Mouse (Mus musculus) splenic B cell, adult 2 months (primary cell): ENCODE results near the gene Urgcp.

Experiments used
- DNase-seq: peaks from one replicate; pipeline ENCODE4 v3.0.0-alpha.2; 2011; ENCODE audit warnings: low read depth, low spot score
- H3K27me3 ChIP-seq: 2 replicates; pipeline ENCODE4 v1.6.1; 2012; ENCODE audit warnings: mild to moderate bottlenecking, low read length, moderate library complexity, mixed read lengths; ENCODE audit not compliant: control insufficient read depth, poor library complexity, insufficient read depth, severe bottlenecking
- H3K36me3 ChIP-seq: 2 replicates; pipeline ENCODE4 v1.6.1; 2012; ENCODE audit warnings: mild to moderate bottlenecking, low read length, moderate library complexity, mixed read lengths; ENCODE audit not compliant: control insufficient read depth, poor library complexity, insufficient read depth, severe bottlenecking

The Urgcp gene

DNA sequence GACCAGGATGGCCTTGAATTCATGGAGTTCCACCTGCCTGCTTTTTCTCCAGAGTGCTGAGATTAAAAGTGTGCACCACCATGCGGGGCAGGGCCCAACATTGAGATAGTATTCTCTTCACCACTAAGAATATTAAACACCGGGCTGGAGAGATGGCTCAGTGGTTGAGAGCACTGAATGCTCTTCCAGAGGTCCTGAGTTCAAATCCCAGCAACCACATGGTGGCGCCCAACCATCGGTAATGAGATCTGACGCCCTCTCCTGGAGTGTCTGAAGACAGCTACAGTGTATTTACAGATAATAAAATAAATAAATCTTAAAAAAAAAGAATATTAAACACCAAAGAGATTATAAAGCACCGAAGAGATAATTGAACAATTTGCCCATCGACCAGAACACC, 20.1 kb downstream of the Urgcp start:
- Histone ChIP-seq H3K27me3 (no peaks in the 10 kb centered on the region), H3K36me3 (0 out of 2 replicates have a peak, but pooled peaks cover 1% of the 10 kb centered on the region)
- peak; percentile 60 for DNase-seq

GRCm38 (mm10) chr11:5740965-5741627, 21.1 kb downstream of the Urgcp start:
- no peaks in the 10 kb centered on the region for H3K27me3 ChIP-seq
- 0 out of 2 replicates have a peak, but pooled peaks cover 1% of the 10 kb centered on the region for H3K36me3 ChIP-seq
- peak; percentile 76 for DNase-seq

GRCm38 (mm10) chr11:5740599-5740964, 21.6 kb downstream of the Urgcp start:
- no peaks in the 10 kb centered on the region for H3K27me3 ChIP-seq
- DNase-seq = peak; percentile 40

GRCm38 (mm10) chr11:5739846-5740245, 22.3 kb downstream of the Urgcp start:
- DNase-seq = no peak
- Histone ChIP-seq H3K27me3 (no peaks in the 10 kb centered on the region), H3K36me3 (0 out of 2 replicates have a peak, but pooled peaks cover 1% of the 10 kb centered on the region)

More at GRCm38 (mm10) chr11:5740599-5740964, 21.6 kb downstream of the Urgcp start:
- H3K36me3 ChIP-seq = 0 out of 2 replicates have a peak, but pooled peaks cover 1% of the 10 kb centered on the region

DNA sequence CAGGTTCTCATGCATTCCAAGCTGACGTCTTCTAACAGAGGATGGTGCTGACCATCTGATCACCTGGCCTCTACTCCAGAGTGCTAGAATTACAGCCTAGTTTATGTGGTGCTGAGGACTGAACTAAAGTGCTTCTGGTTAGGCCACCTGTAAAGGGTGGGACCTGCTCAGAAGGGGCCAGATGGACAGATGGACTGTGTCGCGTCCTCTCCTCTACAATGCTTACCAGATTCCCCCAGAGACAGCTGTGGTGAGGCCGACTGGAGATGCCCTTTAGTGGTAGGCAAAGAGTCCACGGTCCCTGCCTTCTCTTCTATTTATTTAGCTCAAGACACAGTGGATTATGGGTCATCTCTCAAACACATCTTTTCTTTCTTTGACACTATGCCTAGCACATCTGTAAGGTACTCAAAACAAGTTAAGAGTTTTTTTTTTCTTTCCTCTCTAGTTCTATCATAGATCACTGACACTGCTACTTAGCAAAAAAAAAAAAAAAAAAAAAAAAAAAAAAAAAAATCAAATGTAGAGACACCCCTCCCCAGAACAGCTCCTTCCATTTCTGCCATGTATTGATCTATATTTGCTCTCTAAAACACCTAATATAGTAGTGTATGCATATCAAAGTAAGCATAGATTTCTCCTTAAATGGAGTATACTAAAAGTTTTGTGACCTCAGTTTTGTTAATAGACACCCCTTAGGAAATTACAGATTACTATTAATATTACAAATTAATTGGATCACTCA, 23.1 kb downstream of the Urgcp start:
- Histone ChIP-seq H3K27me3 (no peaks in the 10 kb centered on the region), H3K36me3 (0 out of 2 replicates have a peak, but pooled peaks cover 1% of the 10 kb centered on the region)
- no peak for DNase-seq

DNA sequence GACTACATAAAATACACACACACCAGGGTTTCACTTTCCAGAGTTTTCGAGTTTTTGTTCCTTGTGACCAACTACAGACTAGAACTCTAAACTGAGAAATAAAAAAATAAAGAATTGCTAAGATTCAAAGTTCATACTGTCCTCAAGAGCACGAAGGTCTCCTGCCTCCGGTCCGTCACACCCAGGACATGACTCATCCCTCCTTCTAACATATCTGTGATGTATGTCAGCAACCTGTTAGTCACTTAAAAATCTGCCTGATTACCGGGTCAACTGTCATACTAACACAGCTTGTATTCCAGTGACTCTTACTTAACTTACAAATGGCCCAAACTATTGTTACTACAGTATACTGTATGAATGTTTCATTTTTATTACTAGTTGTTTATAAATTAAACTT, 25.0 kb downstream of the Urgcp start:
- DNase-seq = no peak

GRCm38 (mm10) chr11:5734323-5734722, 27.9 kb downstream of the Urgcp start:
- Histone ChIP-seq H3K27me3 (no peaks in the 10 kb centered on the region), H3K36me3 (0 out of 2 replicates have a peak, but pooled peaks cover 1% of the 10 kb centered on the region)
- DNase-seq = no peak

More for the DNA sequence above, 25.0 kb downstream of the Urgcp start:
- Histone ChIP-seq H3K36me3 (0 out of 2 replicates have a peak, but pooled peaks cover 1% of the 10 kb centered on the region), H3K27me3 (no peaks in the 10 kb centered on the region)

- DNase-seq = no peak
- Histone ChIP-seq H3K36me3 (no peaks in the 10 kb centered on the region), H3K27me3 (no peaks in the 10 kb centered on the region)
These were observed 29.8 kb downstream of the Urgcp start for GRCm38 (mm10) chr11:5732401-5732800.

GRCm38 (mm10) chr11:5729582-5729981, 32.6 kb downstream of the Urgcp start:
- no peak for DNase-seq

GRCm38 (mm10) chr11:5718611-5719354, 43.4 kb downstream of the Urgcp start:
- no peaks in the 10 kb centered on the region; the same call in 1 of the 2 replicates for H3K36me3 ChIP-seq
- DNase-seq = no peak
- no peaks in the 10 kb centered on the region for H3K27me3 ChIP-seq

More at GRCm38 (mm10) chr11:5729582-5729981, 32.6 kb downstream of the Urgcp start:
- H3K27me3 ChIP-seq = no peaks in the 10 kb centered on the region
- no peaks in the 10 kb centered on the region for H3K36me3 ChIP-seq

- Histone ChIP-seq H3K27me3 (no peaks in the 10 kb centered on the region), H3K36me3 (no peaks in the 10 kb centered on the region; the same call in 1 of the 2 replicates)
These were observed 45.1 kb downstream of the Urgcp start for GRCm38 (mm10) chr11:5716938-5717705.

DNA sequence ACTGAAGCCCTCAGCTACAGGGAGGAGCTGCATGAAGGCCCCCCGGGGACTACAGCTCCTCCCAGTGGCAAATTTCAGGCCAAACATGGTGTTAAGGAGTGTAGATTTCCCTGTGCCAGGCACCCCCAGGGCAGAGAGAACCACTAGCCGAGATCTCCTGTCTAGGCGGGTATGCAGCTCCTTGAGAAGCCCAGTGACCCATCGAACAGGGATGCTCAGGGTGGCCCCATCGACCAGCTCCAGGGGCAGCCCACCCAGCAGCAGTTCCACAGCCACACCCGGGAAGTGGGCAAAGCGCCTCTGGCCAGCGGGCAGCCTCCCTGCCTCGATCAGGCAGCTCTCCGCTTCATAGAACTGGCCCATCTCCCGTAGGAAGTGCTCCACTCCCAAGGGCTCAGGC, 45.9 kb downstream of the Urgcp start:
- no peaks in the 10 kb centered on the region; the same call in 1 of the 2 replicates for H3K36me3 ChIP-seq

More at GRCm38 (mm10) chr11:5716938-5717705, 45.1 kb downstream of the Urgcp start:
- no peak for DNase-seq

DNA sequence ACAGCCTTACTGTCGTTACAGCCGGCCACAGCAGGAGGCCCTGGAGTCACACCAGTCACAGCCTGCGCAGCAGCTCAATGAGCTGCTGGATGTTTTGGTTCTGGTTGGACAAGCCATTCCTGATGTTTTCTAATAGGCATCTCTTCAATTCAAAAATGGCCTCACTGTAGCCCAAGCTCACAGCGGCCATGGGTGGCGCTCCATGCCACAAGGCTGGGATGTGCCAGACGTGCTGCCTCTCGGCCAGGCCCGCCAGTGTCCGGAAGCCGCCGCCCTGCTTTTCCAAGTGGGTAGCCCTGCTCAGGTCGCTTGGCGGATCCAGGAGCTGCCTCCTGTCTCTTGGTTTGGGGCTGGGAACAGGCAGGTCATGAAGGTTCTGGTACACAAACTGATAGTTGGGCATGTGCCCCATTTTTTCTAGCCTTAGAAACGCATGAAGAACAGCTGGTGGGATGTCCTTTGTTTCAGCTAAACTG, 46.5 kb downstream of the Urgcp start, which contains the start of gene Mrps24:
Gene Mrps24 (minus strand): TSS at position 51 of the 476 bp plus-strand sequence.
- Histone ChIP-seq H3K36me3 (no peaks in the 10 kb centered on the region; the same call in 1 of the 2 replicates), H3K27me3 (no peaks in the 10 kb centered on the region)
- DNase-seq = no peak

More for the DNA sequence above, 45.9 kb downstream of the Urgcp start:
- H3K27me3 ChIP-seq = no peaks in the 10 kb centered on the region
- no peak for DNase-seq

DNA sequence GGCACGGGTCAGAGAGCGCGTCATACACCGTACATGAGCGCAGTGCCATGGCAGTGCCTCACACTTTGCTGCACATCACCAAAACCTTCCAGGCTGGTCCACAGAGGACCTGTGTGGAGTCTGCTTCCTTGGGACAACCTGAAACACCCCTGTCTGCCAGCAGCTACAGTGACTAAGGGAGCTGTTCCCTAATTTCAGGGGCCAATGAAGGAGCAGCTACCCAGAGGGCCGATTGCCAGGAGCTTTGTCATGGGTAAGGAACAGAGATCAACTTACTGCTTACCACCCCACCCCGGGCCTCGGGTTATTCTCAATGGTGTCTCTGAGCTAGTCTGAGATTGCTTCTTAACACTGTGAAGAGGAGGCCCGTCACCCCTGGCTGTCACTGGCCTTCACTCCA, 47.0 kb downstream of the Urgcp start:
- no peaks in the 10 kb centered on the region for H3K27me3 ChIP-seq
- no peaks in the 10 kb centered on the region; the same call in 1 of the 2 replicates for H3K36me3 ChIP-seq
- no peak for DNase-seq
